Mouse (Mus musculus) adrenal gland, adult 8-10 months (tissue): ENCODE results near the gene Csf3r. TPM values are rescaled to one million over a fixed set of nuclear protein-coding genes. Genes with fewer than 3 reads are reported as not detected.

Experiments used
- DNase-seq: peaks from one replicate; pipeline ENCODE4 v3.0.0; 2022
- total RNA-seq, 4 experiments: library from RNA; stranded (reverse); gene quantifications; 2 replicates each; pipeline ENCODE4 v1.2.4; 2022

Gene Csf3r
- total RNA-seq, 4 experiments from 2014 or later = 1.3 to 3.6 (median 2.8) TPM

DNA sequence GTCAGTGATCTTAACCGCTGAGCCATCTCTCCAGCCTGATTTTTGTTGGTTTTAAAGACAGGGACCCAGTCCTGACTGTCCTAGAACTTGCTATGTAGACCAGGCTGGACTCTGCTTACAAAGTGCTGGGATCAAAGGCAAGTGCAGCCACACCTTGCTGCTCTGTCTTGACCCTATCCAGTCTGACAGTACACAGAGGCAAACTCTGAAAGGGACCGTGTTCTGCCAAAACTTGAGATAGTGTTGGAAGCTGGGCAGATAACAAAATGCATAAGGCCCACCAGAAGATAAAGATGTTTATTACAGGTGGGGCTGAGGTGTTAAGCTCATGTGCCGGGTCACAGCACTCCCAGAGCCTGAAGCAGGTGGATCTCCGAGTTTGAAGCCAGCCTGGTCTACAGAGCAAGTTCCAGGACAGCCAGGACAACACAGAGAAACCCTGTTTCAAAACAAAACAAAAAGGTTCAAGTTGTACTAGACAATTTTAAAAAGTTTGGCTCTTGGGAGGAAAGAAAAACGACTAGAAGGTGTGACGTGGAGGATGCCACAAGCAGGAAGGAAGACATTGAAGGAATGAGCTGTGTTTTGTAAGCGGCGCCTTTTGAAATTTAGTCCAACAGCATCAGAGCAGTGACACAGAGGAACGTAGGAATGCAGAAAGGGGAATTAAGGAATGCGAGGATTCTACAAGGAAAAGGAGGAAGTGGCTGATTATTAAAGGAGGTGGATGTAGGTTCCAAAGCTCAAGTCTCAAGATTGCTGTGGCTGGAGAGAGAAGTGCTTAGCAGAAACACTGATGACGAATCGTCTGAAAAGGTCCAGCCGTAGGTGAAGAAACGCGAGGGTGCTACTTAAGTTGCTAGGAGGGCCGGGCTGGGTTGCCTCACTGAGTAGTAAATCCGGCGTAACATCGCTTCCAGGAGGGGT is 33.1 kb downstream of the Csf3r start:
- no peak for DNase-seq

DNA sequence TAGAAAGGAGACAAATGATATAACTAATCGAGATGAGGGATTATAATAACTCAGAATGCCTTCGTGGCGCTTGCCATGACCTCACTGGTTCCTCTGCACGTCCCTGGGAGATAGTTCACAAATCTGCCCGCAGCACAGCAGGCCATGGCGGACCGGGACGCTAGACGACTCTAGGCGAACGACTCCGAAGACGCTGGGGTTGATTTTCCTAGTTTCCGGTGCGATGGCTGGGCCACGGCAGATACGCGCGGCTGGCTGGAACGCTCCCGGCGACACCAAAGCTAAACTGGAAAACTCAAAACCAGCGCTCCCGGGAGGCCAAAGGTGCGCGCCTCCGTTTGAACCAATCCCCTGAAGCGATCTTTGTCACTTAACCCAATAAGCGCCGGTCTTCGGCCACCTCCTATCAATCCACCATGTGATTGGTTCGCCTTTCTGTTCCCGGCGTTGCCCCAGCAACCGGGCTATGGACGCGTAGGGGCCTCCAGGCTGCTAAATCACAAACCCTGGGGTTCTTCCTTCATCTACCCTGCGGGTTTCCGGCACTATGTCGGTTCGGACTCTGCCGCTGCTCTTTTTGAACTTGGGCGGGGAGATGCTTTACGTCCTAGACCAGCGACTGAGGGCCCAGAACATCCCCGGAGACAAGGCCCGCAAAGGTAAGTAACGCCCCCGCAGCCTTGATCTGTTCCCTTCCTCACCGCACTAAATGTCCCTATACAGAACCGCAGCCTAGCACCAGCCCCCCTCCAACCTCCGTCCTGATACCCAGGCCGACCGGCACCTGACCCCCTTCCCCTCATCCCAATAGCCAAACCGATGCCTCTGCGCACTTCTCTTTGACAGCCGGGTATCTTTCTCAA is 34.0 kb downstream of the Csf3r start, which contains the start of gene Oscp1:
Gene Oscp1 (plus strand): TSS at position 432 of the 863 bp plus-strand sequence.
- peak; percentile 90 for DNase-seq

DNA sequence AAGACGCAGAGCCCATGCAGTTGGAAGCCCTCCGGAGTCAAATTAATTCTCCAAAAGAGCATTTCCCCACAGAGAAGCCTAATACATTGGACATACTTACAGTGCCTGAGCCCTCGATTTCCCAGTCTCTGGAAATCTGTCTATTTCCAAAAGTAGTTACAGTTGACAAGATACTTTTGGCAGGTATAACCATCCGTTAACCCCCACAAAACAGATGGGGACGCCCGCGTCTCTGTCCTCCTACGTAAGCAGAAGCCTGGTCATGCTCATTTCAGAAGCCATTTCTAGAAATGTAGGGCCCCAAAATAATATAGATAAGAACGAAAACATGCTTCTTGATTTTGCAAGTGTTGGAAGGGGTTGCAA is 34.6 kb downstream of the Csf3r start:
- no peak for DNase-seq

DNA sequence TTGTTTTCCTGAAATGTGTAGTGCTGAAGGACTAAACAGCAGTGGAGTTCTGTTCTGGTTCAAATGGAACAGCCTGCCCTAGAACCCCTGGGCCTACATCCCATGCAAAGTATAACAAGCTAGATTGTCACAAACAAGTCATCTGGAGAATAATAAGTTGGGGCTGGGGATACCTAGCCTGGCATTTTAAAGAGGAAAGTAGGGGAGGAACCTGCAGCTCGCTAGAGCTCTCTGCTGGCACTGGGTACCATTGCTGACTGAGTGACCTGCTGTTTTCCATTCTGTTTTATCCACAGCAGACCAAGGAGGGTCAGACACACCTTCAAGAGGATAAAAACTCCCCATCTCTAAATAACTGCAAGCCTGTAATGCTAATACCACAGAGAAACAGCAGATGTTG is 38.5 kb downstream of the Csf3r start:
- no peak for DNase-seq

DNA sequence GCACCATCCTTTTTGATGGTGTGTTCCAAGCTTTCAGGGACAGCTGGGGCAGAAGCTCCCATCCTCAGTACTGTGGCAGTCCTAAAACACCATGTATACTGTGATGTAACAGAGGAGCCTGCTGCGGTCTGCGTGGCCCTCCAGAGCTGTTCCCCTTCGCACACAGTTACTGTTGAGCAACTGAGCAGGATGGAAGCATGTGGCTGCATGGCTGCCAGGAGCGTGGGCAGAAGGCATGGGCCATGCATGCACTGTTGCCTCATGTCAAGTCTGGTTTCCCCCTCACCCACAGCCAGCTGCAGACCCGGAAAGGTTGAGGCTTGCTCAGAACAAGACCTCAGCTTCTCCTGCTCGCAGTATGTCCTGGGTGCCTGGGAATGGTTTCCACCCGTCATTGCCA is 40.9 kb downstream of the Csf3r start:
- DNase-seq = no peak

DNA sequence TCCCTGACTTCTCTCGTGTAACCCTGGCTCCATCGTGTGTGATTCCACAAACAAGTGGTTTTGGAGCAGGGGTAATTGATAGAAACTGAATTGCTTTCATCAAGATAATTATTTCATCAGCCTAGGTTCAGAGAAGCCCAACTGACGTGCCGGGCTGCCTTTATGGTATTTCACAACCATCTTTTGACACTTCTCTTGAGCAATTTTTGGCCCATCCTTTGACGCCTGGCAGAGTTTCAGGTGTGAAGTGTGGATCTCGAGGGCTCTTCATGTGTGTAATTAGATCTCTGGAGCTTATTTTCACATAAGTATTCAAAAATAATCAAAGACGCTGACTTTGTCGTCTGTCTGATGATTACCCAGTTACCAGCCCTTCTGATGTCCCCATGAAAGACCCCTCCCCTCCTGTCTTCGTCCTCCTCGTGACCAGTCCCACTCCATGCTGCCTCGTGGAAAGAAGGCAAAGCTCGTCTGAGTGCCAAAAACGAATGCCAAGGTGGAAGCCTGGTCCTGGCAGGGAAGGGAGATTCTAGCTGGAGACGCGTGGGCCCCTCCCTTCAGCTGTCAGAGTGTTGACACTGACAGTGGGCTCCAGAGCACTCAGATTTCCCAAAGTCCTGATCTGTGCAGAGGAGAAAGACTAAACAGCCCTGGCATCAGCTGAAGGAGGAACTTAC is 43.2 kb downstream of the Csf3r start:
- no peak for DNase-seq

DNA sequence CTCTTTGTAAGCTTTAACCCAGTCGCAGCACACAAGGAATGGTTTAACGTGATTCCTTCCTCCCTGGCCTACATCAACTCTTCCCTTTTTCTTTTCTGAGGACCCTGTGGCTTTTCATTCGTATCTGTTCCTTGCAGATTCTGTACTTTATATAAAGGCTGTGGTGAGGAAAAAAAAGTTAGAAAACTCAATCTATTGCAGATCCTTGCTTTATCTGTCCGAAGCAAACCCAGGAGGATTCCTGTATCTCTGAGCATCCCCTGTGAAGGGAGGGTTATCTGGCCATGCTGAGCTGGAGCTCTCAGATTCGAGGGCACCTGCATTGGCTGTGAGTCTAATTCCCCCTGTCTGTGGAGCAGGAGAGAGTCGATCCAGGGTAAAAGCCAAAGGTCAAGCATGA is 44.5 kb downstream of the Csf3r start:
- DNase-seq = no peak

DNA sequence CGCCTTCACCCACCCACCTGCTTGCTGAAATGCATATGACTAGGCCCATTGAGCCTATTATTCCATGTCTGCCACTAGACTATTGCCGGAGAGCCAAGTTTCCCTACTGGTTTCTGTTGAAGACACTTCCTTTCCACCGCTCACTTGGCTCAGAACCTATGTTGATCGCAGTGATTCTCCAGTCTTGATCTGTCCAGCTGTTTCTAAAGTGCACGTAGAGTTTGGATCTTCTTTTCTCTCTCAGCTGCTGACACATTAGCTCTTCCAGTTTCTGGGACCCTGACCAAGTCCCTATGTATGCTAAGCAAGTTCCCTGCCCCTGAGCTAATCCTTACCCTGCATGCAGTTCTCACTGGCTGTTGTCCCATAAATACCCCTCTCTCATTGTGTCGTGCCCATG is 53.5 kb downstream of the Csf3r start:
- no peak for DNase-seq

DNA sequence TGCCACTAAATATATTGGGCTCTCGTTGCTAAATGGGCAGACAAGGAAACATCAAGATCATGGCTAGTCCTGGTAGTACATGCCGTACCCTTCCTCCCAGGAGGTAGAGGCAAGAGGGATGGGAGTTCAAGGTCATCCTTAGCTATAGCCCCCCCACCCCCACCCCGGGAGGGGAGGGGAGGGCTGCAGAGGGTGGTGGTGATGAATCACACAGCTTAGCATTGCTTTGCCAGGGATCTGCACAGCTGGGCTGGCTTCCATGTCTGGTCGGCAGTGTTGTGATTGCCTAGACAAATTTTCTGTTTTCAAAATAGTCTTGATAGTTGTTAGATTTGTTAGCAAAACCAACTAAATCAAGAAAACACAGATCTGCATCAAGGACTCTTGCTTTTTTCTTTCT is 54.9 kb downstream of the Csf3r start:
- DNase-seq = no peak

DNA sequence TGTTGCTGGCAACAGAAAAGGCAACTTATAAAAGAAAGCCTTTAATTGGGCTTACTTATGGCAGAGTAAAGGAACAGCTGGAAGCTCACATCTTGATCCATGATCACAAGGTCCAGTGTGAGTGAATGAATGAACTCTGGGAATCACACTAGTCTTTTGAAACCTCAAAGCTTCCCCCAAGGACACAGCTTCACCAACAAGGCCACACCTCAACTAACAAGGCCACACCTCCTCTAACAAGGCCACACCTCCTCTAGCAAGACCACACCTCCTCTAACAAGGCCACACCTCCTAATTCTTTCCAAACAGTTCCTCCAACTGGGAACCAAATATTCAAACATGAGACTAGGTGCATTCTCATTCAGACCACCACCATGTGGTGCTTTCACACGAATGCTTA is 57.3 kb downstream of the Csf3r start:
- no peak for DNase-seq

DNA sequence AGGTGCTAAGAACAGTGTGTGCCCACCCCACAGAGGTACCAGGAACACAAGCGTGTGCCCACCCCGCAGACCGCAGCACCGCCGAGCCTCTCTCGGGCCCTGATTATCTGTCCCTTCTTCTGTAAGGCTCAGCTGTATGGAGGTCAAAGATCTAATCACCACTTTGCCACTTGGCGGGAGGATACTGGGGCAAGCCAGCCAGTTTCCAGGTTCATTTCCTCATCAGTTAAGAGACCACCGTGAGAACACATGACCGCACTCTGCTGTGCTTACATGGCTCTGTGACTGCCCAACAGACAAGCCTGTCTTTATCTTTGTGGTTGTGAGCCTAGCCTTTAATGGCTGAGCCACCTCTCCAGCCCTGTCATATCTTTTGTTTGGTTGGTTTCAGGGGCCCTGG is 58.7 kb downstream of the Csf3r start:
- no peak for DNase-seq

DNA sequence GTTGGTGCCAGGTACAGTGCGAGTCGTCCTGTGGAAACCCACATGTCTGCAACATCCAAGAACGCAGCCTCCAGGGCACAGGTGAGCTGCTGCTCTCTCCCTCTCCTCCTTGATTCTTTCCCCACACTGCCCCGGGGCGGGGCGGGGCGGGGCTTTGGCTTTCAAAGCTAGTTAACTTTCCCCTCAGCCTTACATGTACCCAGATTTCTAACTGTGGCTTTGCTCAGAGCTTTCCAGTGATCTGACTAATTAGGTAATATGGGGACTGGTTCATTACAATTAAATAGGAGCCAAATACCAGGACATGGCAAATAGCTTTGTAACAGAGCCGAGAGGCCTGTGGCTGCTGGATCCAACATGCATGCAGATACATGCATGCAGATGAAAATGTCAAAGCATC is 60.0 kb downstream of the Csf3r start:
- DNase-seq = no peak

DNA sequence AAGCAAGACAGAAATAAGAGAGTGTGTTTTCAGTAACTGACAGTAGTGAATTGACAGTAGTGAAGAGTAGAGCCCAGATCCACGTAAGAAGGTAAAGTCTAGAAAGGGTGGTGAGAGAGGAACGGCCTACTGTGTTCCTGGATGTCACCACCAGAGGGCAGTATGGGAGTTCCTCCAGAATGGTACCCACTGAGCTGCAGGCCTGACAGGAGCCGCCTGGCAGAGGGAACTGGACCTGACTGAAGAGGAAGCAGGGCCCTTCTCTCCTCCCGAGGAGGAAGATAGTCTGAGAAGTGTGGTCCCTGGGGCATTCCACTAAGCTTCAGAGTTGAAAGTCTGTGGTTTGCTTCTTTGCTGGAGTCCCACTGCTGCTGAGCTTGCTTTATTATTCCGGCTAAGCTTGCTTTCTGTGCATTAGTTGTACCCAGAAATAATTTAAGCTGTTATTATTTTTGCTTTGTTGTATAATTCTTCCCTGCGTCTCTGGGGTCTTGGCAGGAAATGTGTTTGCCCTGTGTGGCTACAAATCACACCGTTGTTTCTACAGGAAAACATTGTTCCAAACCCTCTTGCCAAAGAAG is 61.7 kb downstream of the Csf3r start:
- peak; percentile 70 for DNase-seq

DNA sequence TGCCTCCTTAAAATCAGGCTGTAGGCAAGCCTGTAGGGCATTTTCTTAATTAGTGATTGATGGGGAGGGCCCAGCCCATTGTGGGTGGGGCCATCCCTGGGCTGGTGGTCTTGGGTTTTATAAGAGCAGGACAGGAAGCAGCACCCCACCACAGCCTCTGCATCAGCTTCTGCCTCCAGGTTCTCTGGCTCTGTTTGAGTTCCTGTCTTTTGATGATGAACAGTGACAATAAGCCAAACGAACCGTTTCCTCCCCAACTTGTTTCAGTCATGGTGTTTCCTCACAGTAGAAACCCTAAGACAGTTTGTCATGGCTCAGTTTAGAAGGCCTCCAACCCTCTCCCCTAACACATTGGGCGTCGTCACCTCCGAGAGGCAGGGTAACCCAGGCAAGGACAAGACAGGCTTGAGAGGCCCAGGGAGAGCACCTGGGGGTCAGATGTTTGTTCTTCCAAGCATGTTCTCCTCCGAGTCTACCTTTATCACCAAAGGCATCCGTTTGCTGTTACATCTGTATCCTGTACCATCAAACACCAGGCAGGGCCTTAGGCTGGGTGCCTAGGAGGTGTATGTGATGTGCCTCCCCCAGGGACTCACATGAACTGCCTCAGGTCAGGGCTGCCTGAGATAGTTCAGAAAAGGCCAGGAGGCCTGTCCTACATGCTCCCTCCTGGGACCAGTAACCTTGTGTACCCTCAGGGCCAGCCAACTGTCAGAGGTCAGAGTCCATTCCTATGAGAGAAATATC is 65.9 kb downstream of the Csf3r start:
- no peak for DNase-seq

DNA sequence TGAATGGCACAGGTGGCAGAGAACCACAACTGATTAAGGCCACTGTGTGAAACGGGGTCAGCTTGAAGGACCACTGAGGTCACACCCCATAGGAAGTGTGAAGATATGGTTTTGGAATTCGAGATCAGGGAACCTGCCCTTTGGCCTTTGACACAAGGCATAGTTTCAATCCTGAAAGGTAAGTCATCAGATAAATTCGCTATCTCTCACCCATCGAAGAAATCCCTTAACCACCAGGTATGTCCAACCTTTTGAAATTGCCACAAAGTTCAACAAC is 66.4 kb downstream of the Csf3r start:
- DNase-seq = no peak

DNA sequence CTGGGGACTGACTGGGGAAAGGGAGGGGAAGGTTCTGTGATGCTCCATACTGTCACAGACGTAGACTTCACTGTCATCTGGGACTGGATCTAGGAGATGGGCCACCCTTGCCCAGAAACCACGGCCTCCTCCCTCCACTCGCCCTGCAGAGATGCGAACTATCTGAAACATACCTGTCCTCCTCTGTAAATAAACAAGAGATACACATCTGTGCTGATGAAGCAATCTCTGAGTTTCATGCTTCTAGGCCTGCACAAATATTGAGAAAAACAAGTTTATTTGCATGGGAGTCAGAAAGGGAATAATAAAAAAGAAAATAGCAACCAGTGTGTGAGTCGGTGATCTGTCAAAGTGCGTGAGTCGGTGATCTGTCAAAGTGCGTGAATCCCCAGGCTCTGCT is 67.5 kb downstream of the Csf3r start:
- DNase-seq = no peak

Other genes with a start within 250 kb of the Csf3r start
- 10 to 100 TPM; 64.2 to 74.4 (median 69.4) TPM for gene Mrps15, start 22.4 kb downstream of the Csf3r start, total RNA-seq
- 10 to 100 TPM in 2 of 4 experiments, 1 to 10 TPM in 2; 7.5 to 20.9 (median 14.9) TPM for gene Oscp1, start 34.0 kb downstream of the Csf3r start, total RNA-seq
- 10 to 100 TPM; 22.3 to 33.2 (median 30.7) TPM for gene Lsm10, start 72.1 kb downstream of the Csf3r start, total RNA-seq
- gene Stk40, start 79.4 kb downstream of the Csf3r start, total RNA-seq = 10 to 100 TPM; 33.9 to 38.7 (median 37.6) TPM
- 10 to 100 TPM; 21.1 to 32.2 (median 27.0) TPM for gene Eva1b, start 123.2 kb downstream of the Csf3r start, total RNA-seq
- gene Sh3d21, start 138.9 kb downstream of the Csf3r start, total RNA-seq = 1 to 10 TPM; 2.7 to 5.0 (median 4.3) TPM
- 100 to 1,000 TPM; 203 to 250 (median 221) TPM for gene Thrap3, start 178.2 kb downstream of the Csf3r start, total RNA-seq
- 10 to 100 TPM; 55.4 to 81.7 (median 66.8) TPM for gene Map7d1, start 231.8 kb downstream of the Csf3r start, total RNA-seq
- gene Trappc3, start 237.8 kb downstream of the Csf3r start, total RNA-seq = 100 to 1,000 TPM in 1 of 4 experiments, 10 to 100 TPM in 3; 94.1 to 101 (median 96.2) TPM